12 mouse cellular contexts compared by ENCODE assay signal in genomic region chr19:40998469-40999170, GRCm38 (mm10). TPM values are rescaled to one million over a fixed set of nuclear protein-coding genes. Genes with fewer than 3 reads are reported as not detected.
DNase-seq lines count a peak whose midpoint lies in the region; ATAC-seq and TF ChIP-seq lines count a peak whose summit lies in the region.
"Had no signal": no experiment of that assay in that cellular context is flagged by ENCODE, and none has a peak within 500 bp of the region (broad histone marks: within the 10 kb centered on the region; RNA-seq: fewer than 3 reads in every experiment).

No protein-coding gene starts in this region.

- H3K79me2 ChIP-seq in liver, adult 2 months (ENCODE audit: control insufficient read depth, insufficient read depth, low read length) = no peaks in the 10 kb centered on the region

- no peak overlapping the region for H3K9ac ChIP-seq in liver, adult 2 months (ENCODE audit: low read depth, low read length)
- H3K9ac ChIP-seq in liver, embryonic 11.5 days (ENCODE audit: low read depth, low read length) = no peak overlapping the region
- H3K9ac ChIP-seq: hindbrain, embryonic 12.5 days had no signal

- no peak overlapping the region for H3K4me2 ChIP-seq in liver, embryonic 11.5 days
- H3K4me2 ChIP-seq: hindbrain, embryonic 12.5 days had no signal

- no peaks in the 10 kb centered on the region for H3K27me3 ChIP-seq in liver, adult 2 months (ENCODE audit: control insufficient read depth, insufficient read depth, low read length)
- no peaks in the 10 kb centered on the region for H3K27me3 ChIP-seq in liver, embryonic 11.5 days (replicated peaks; ENCODE audit: control insufficient read depth, insufficient read depth, low read length)
- H3K27me3 ChIP-seq: hindbrain, embryonic 12.5 days had no signal

- peak overlapping the region; percentile 49 for H3K27ac ChIP-seq in liver, adult 2 months (replicated peaks; ENCODE audit: insufficient read depth, low read depth, low read length)
- no peak overlapping the region for H3K27ac ChIP-seq in liver, embryonic 11.5 days (ENCODE audit: low read depth, low read length)
- H3K27ac ChIP-seq: hindbrain, embryonic 12.5 days had no signal

- 43% methylated on average over 5 of the region's 5 CpGs for WGBS in liver, adult 2 months
- 43% methylated on average over 5 of the region's 5 CpGs for WGBS in liver, embryonic 11.5 days

- DNase-seq in liver, adult 2 months (ENCODE audit: extremely low read depth, low read depth, low spot score) = peak; percentile 81
- DNase-seq in liver, embryonic 11.5 days (ENCODE audit: low spot score) = no peak
- peak; percentile 26 to 50 for DNase-seq in kidney, postnatal 4 days
- peak; percentile 48 for DNase-seq in skeletal muscle tissue, adult 2 months (ENCODE audit: low read depth, low spot score)
- no peak for DNase-seq in heart, postnatal 4 days
- no peak for DNase-seq in layer of hippocampus, adult 8-10 months (ENCODE audit: low spot score in 2 of 2)
- DNase-seq in gastrocnemius, postnatal 25 days = no peak
- DNase-seq: retina, postnatal 1 day; thymus, adult 2 months had no signal

- H3K4me1 ChIP-seq in liver, adult 2 months (ENCODE audit: control insufficient read depth, insufficient read depth, low read length) = peaks cover 5% of the 10 kb centered on the region; the same call in 1 of the 2 replicates
- peaks cover 8% of the 10 kb centered on the region for H3K4me1 ChIP-seq in liver, embryonic 11.5 days (replicated peaks; ENCODE audit: control insufficient read depth, insufficient read depth, low read length)
- H3K4me1 ChIP-seq: hindbrain, embryonic 12.5 days had no signal

- ATAC-seq in liver, embryonic 11.5 days (replicated peaks; ENCODE audit: low FRiP score) = no peak
- peak; percentile 59 for ATAC-seq in common myeloid progenitor, adult 5-6 weeks (replicated peaks; ENCODE audit: low read depth, poor library complexity, severe bottlenecking)

- TF ChIP-seq POLR2A in liver, adult 2 months (IDR thresholded peaks at IDR 0.05; ENCODE audit: extremely low read depth, insufficient read depth, low read length) = no peak

- no peak overlapping the region for H3K4me3 ChIP-seq in liver, adult 2 months (ENCODE audit: insufficient read depth, low read depth, low read length)
- no peak overlapping the region for H3K4me3 ChIP-seq in liver, embryonic 11.5 days (ENCODE audit: low read depth, low read length)
- H3K4me3 ChIP-seq: hindbrain, embryonic 12.5 days had no signal

- no peak for TF ChIP-seq CTCF in liver, adult 2 months (IDR thresholded peaks at IDR 0.05; ENCODE audit: low read depth, low read length)

- H3K9me3 ChIP-seq in liver, embryonic 11.5 days (ENCODE audit: control insufficient read depth, low read length) = no peaks in the 10 kb centered on the region
- H3K9me3 ChIP-seq: hindbrain, embryonic 12.5 days had no signal

- no peaks in the 10 kb centered on the region for H3K36me3 ChIP-seq in liver, adult 2 months (ENCODE audit: control insufficient read depth, insufficient read depth, low read length)
- no peaks in the 10 kb centered on the region for H3K36me3 ChIP-seq in liver, embryonic 11.5 days (ENCODE audit: control insufficient read depth, insufficient read depth, low read length)
- H3K36me3 ChIP-seq: hindbrain, embryonic 12.5 days had no signal

RNA-seq across cellular contexts. Expression of gene Blnk, which starts 4.3 kb away (rescaled TPM):
- 0.74 and 0.87 TPM in 2 replicates for total RNA-seq in liver, adult 2 months (2014; rRNA removed)
- polyA plus RNA-seq in liver, adult 2 months (2012; rRNA removed) = 0.32 and 1.1 TPM in 2 replicates
- polyA plus RNA-seq in liver, embryonic 11.5 days (2014; fragmentation: Nextera tagmentation; extraction: Ambion mirVana) = 0.26 and 0.31 TPM in 2 replicates
- total RNA-seq in common myeloid progenitor, adult 5-6 weeks (2017) = 0.05 and 0.78 TPM in 2 replicates
- under 1 TPM; 0.27 to 0.55 TPM for total RNA-seq in heart, postnatal 4 days (2021)
- total RNA-seq in layer of hippocampus, adult 8-10 months (2022) = 10 to 100 TPM in 2 of 4 experiments, 1 to 10 TPM in 2; 7.0 to 16.5 (median 11.2) TPM
- total RNA-seq in gastrocnemius, postnatal 25 days (2021) = under 1 TPM; 0.83 to 1.00 TPM

RNA-seq across cellular contexts. Expression of gene Dntt, which starts 30.5 kb away (rescaled TPM):
- total RNA-seq in liver, adult 2 months (2014; rRNA removed) = 0.87 and 1.4 TPM in 2 replicates
- 0.39 and 1.0 TPM in 2 replicates for polyA plus RNA-seq in liver, adult 2 months (2012; rRNA removed)
- 0.09 TPM in 1 of 2 replicates, not detected in the other for polyA plus RNA-seq in liver, embryonic 11.5 days (2014; fragmentation: Nextera tagmentation; extraction: Ambion mirVana)
- total RNA-seq in common myeloid progenitor, adult 5-6 weeks (2017) = 105 and 124 TPM in 2 replicates
- not detected for total RNA-seq in heart, postnatal 4 days (2021)
- total RNA-seq in layer of hippocampus, adult 8-10 months (2022) = under 1 TPM in 1 of 4 experiments, not detected in 3; 0.23 TPM
- under 1 TPM in 1 of 2 experiments, not detected in 1; 0.19 TPM for total RNA-seq in gastrocnemius, postnatal 25 days (2021)
- total RNA-seq: ES-E14 had no signal

Comparison
In these comparisons a context has a peak if more than half of its experiments do, and no peak if none do; other contexts are left out.
1. DNase-seq: peak in liver, adult 2 months (single experiment), kidney, postnatal 4 days (2 of 2) and skeletal muscle tissue, adult 2 months (single experiment); none in liver, embryonic 11.5 days (single experiment), heart, postnatal 4 days (single experiment), layer of hippocampus, adult 8-10 months (0 of 2) and gastrocnemius, postnatal 25 days (single experiment).
2. RNA of gene Dntt, which starts 30.5 kb away (total RNA-seq): 105 to 124 TPM in common myeloid progenitor, adult 5-6 weeks; 0.87 to 1.4 TPM in liver, adult 2 months, 0.19 TPM in gastrocnemius, postnatal 25 days, 0.23 TPM in layer of hippocampus, adult 8-10 months and not detected in heart, postnatal 4 days; every median in the first group is over 10 times any median in the second.